Mouse (Mus musculus) fat pad, adult 2 months (tissue): Measurements from ENCODE around the gene Gm49396.

ENCODE experiments used
- DNase-seq: peaks from one replicate; pipeline ENCODE4 v3.0.0-alpha.2; 2011; ENCODE audit warnings: low read depth, low spot score; ENCODE audit errors: extremely low read depth

Gm49396 gene

DNA sequence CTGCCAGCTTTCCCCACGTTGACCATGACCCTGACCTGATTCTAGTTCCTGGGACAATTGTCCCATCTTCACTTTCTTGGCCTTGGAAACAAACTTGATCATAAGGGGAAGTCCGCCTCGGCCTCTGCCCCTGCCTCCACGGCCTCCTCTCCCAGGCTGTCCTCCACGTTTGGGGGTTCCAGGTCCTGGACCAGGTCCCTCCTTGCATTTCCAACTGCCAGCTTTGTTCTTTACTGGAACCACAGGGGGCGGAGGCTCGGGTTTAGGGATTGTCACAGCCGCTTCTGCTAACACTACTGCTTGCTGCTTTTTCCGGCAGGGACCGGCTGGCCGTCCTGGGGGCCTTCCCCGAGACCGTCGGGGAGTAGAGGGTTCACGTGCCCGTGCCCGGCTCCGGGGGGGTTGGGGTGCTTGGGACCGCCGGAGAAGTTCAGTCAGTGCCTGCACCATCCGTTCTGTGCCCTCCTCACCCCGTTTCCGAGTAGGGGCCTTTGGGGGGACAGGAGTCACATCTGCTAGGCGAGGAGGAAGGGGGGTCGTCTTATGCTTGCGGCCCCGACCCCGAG lies 23.4 kb downstream of the Gm49396 start:
- no peak for DNase-seq

DNA sequence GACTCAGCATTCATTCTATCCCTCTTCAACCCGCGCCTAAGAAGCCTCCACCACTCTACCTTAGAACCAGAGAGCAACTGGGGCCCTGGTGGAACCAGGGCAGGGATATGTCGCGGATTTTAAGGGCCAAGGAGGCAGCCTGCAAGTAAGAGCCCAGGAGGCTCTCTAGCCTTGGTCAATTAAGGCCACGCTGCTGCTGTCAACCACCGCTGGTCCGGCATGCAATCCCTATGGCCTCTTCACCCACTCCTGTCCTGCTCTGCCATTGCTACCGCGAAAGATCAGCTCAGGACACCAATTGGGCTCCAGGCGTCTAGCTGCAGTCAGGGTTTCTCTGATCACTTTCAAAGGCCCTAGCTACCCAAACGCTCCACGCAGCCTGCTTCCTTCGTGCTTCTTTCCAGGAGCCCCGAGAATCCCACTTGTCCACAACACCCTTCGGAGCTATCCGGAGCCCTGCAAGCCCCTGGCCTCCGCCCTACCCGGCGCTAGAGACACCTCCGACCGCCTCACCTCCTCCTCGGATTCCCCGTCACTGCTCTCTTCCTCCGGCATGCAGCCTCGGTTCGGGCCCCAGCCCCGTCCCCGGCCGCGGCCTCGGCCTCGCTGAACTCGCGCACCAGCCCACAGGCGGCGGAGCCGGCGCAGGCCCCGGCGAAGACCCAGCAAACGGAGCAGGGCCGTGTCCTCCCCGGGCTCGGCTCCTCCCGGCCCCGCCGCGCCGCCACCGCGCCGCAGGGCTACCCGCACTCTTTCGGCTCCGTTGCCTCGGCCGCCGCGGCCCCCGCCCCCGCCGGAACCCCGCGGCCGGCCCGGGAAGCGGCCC lies 24.9 kb downstream of the Gm49396 start:
- no peak for DNase-seq

DNA sequence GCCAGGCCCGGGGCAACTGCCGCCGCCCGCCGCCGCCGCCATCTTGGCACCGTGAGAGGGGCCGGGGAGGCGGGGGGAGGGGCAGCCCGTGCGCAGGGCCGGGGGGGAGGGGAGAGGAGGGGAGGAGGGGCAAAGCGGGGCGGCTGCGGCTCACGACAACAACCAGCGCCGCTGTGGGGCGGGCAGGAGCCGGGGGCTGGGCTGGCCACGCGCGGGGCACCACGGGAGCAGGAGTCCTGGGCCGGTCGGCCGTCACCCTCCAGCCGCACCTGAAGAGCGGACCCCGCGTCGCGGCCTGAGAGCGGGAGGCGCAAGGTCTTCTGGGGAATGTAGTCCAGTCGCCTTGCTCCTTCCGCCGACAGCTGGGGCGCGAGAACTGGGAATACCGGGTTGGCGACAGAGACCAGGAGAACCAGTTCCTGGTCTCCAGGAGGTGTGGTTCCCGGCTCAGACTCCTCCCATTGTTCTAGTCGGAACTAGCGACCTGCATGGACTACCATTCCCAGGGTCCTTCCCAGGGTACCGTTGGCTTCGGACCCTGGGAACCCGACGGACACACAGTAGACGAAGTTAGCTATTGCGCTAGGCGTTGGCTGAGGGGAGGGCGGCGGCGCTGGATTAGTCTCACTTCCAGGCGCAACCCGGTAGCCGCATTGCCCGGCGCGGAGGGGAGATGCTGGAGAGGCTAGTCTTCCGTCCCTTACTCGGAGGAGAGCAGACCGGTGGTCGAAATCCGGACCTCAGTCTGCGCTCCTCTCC lies 25.7 kb downstream of the Gm49396 start, which contains the start of gene Kmt2b:
Gene Kmt2b (minus strand): TSS at position 51 of the 759 bp plus-strand sequence.
- DNase-seq = peak; percentile 91

DNA sequence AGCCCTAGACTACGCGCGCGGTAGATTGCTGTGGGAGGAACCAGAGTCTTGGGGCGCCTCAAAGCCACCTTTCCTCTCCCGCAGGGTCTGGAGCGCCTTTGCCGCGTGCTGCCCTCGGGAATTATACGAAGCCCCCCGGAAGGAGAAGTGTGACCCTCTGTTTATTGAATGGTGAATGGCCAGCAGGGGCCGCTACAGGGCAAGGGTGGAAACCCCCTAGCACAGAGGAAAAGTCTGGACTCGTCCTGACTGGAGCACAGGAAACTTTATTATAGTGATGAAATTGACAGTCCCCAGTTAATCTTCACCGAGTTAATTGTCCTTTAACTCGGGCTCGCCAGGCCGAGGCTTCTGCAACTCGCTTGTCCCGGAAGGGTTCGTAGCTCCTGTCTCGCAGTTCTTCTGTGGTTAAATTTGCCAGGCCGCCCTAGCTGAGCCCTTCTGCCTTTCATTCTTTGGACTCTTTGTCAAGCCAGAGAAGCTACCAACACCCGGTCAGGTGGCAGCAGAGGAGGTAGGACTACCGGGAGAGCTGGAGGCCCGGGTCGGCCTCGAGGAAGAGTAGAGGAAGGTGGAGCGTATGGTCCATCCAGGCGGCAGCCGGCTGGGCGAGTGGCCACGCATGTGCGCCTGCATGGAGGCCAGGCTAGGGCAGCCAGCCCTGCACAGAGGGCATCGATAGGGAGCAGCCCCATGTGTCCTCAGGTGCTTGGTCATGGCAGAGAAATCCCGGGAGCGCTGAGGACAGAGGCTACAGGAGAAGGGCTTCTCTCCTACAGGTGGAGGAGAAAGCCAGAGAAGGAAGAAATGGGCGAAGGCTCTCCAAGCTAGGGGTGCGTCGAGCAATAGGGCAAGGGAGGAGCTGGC lies 26.5 kb downstream of the Gm49396 start:
- peak; percentile 33 for DNase-seq

DNA sequence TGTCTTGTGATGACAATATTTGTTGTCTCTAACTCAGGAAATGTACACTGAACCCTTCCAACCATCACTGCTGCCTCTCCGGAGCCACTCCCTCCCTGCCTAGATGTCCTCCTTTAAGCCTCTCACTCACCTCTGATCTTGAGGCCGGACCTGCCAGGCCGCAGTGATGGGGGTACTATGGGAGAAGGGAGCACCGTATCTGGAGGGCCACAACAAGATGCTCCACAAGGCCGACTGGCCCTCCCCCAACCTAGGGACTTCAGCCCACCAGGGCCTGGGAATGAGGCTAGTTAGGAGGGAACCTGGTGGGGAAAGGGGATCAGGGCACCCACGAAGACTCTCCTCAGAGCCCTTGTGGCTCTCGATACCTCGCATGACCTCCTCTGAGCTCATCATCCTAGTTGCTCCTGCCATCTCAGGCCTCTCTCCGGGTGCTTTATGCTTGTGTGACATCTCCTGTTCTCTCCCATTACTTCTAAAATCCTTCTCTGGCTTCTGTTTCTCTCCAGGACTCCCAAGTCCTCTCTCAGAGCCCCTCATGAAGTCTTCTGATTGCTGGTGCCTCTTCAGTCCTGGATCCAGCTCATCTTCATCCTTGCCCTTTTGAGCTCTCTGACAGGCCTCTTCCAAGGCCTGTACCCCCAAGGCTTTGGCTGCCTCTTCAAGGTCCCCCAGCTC lies 27.9 kb downstream of the Gm49396 start:
- DNase-seq = no peak

DNA sequence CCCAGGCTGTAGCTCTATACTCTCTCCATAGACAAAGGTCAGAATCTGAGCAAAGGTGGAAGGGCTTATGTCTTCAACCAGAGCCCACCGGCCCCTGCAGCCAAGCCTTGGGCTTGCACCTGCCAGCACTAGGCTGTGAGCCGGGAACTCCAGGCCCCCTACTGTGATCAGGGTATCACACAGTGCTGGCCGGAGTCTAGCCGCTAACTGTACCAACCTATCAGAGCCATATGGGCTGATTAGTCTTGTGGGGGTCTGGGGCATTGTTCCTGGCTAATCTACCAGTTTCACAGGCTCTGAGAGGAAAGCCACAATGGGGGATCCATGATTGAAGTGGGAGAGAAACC lies 28.4 kb downstream of the Gm49396 start:
- DNase-seq = no peak

DNA sequence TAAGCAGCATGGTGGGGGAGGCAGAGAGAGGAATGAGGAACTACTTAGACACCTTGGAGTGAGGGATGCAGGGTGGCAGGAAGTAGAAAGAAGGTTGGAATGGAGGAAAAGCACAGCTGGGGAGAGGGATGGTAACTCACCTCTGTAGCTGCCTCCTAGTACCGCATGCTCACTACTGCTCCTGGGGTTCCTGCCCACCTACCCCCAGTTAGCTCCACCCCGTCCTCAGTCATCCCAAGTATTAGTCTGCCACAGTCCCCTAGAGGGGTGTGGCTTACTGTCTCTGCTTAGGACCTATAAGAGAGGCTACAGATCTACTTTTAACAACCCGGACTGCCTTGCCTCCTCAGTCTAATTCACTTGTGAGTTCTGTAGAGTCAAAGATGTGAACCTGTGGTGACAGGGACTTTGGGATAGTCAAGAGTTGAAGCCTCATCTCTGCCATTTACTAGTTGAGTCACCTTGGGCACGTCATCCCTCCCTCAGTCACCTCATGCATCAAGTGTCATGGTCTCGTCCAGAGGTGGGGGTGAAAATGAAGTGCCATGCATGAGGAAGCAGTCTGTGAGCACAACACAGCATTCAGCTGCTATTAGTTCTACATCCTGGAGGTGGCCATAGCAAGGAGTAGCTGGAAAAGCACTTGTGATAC lies 29.8 kb downstream of the Gm49396 start:
- DNase-seq = no peak

DNA sequence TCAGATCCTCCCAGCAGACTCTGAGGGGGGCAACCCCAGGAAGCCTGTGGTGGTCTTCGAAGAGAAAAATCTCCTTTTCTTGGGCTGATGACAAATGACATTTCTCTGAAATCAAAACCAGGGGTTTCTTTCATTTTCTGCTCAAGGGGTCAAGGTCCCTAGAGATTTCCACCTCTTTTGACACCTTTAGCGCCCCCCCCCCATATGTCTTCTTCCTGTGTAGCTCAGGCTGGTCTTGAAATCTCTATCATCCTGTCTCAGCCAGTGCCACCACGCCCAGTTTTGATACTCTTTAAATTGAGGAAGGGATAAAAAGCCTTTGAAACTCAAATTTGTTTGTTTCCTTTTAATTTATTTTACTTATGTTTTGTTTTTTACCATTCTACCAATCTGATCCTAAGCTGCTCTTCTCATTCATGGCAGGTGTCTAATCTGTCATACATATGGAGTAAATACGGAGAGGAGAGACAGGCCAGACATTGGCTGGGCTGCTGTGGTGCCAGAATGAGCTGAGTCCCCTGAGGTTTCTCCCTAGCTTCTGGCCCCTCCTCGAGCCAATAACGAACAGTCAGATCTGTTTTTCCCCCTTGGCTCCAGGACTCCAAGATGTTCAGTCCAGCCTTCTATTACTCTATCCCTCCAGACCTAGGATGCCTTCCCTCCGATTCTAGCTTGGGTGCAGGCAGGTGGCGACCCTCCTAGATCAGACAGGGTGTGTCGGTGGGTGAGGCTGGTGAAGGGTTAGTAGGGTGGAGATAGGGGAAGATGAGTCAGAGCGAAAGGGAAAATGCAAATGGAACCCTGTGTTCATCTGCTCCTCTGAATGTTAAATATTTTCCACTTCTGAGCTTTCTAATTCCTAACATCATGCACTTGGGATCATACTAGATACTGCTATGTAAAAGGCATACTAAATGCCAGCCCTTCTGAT lies 30.7 kb downstream of the Gm49396 start:
- no peak for DNase-seq

DNA sequence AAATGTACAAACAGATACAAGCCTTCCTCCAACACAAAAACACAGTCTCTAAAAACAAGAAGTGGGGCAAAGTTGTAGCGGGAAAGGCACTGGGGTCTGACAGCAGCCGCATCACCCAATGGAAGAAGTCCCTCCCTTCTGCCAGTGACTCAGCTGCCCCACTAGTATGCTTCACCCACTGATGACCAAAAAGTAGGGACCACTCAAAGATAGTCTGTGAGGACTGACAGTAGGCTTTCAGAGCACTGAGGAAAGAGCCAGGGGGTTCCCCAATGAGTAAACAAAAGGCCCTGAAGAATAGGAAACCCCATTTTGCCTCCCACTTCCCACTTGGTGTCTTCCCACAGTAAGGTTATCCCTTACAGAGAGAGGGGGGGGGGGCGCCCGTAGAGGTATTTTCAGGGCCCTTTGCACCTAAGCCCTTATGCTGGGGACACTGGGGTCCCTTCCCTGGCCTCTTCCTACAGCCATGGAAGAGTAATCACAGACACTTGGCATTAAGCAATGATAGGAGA lies 31.4 kb downstream of the Gm49396 start:
- DNase-seq = no peak

DNA sequence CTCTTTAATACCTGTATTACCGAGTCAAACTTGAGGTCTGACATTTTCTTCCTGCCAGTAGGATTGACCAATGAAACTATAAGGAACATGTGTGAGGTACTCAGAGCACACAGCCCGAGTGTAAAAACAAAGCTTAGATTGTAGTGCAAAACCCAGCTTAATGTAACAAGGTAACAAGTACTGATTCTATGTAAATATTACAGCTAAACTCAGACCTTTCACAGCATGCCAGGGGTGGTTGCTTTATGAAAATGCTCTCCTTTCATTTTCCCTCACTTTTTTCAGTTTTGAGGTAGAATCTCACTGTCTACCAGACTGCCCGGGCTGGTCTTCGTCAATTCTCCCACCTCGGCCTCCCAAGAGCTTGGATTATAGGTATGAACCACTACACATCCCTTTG lies 32.9 kb downstream of the Gm49396 start:
- DNase-seq = no peak

DNA sequence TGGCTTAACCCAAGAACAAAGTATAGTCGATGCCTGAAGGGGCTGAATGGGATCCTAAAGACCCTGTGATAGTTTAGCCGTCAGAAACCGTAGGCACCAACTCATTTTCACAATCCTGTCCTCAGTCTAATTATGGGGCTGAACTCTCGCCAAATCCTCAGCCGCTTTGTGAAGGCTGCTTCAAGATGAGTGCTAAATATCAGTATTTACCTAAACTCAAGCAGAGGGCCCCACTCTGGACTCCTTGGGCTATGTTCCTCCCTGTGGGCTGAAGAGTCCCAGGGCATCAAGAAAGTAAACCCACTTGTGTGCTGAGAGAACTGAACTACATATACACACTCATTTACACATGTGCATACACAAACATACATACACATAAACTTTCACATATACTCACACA lies 33.7 kb downstream of the Gm49396 start:
- no peak for DNase-seq

DNA sequence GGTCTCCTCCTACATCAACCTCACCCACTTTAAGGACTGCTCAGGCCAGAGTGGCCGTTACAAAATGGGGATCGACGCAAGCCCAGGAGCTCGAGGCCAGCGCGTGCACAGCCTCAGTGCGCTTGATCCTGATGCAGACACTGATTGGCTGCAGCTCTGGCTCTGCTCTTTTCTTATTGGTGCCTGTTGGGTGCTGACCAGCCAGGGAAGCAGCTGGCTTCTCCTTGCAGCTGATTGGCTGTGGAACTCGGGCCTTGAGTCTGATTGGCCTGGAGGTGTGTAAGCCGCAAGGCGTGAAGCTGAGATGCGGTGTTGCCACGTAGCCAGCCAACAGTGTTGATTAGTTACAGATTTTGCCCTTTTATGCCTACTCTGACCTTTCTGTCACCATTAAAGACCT lies 35.6 kb downstream of the Gm49396 start, which contains the start of gene Zbtb32:
Gene Zbtb32 (minus strand): TSS at position 124 of the 400 bp plus-strand sequence.
- DNase-seq = no peak

DNA sequence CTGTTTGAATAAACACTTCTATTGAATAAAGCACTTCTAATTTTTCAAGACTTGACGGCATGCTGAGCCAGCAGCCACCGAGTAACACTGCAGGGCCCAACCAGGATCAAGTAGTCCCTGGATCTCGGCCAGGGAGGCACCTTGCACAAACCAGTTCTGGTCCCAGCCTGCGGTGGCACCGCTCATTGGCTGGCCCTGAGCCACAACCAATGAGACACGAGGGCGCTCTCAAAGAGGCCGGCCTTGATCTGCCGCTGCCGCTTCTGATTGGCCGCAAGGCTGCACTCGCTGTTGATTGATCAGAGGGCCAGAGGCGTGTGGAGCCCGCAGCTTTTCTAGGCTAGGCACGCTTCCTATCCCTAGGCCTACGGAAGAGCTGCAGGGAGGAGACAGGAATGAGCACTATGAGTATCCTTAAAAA lies 36.8 kb downstream of the Gm49396 start:
- peak; percentile 74 for DNase-seq

DNA sequence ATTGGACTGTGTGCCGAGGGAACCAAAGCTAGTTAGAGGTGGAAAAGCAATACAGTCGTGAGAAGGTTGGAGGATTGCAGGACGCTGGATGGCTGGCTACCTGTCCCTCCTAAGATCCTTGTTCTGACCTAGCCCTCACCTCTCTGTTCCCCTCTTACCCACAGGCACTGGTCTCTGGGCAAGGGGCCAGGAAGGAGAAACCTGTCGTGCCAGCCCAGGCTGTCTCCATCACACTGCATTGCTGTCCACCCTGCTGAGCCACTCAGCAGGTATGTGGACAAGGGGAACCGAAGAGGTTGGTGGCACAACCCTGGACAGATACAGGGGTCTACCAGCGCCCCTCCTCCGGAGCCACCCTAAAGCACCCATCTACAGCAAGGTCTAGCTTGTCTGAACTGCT lies 37.5 kb downstream of the Gm49396 start:
- DNase-seq = peak; percentile 46

DNA sequence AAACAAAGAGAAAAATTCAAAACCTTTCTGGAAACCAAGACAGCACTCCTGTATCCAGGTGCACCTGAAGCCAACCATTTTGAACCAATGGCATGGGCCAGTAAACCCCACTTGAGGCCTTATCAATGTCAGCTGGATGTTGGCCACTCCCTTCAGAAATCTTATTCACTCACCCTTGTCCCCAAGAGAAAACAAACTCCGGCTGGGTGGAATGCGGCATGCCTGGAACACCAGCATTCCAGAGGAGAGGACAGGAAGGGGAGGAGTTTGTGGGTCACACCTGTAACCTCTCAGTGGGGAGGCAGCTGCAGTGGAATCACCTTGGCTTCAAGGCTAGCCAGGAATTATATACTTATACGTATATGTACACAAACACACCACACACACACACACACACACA lies 39.4 kb downstream of the Gm49396 start:
- DNase-seq = no peak

DNA sequence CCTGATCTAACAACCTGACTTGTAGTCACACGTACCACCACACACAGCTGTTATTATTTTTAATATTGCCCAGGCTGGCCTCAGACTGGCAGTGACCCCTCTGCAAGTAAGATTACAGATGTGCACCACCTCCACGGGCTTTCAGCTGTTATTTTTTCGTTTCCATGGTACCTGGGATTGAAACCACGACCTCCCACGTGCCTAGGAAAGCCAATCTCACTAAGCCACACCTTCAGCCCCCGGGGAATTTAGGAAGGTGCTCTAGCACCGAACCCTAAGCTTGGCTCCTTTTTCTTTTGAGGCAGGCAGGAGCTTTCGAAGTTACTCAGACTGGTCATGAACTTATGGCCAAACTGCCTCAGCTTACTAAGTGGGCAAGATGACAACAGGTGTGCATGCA lies 41.3 kb downstream of the Gm49396 start:
- DNase-seq = no peak

DNA sequence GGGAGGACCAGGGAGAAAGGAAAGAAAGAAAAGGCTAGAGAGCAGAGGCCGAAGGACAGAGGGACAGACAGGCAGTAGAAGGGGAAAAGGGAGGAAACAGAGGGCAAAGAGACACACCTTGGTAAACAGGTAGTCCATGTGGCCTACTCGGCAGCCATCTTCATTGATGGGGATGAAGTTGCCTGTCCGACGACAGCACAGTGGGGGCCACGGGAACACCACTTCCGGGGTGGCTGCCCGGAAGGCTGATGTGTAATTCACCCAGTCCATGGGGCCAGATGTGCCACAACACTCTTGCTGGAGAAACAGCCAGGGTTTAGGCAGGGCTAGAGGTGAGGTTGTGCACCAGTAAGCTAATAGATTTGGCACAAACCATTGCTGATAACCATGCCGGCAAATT lies 41.8 kb downstream of the Gm49396 start:
- no peak for DNase-seq

DNA sequence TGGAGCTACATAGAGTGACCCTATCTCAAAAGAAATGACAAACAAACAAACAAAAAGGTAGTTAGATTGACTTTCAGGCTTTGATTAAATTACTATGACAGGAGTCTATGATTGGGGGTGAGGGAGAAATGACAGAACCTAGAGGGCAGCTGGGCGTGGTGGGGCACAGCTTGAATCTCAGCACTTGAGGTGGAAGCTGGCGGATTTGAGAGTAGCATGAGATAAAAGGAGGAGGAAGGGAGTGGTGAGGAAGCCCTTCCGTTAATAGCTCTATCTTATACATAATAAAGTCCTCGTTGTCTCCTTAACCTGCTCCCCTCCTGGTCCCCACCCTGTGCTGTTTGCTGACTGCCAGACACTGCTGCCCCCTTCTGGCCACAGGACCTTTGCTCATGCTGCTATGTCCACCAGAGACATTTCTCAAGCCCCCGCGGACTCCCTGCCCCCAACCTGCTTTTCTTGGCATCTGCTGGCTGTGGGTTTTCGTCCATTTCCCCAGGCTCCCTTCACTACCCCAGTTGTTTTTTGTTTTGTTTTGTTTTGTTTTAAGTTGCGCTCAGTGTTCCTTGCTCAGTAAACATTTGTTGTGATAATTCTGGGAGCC lies 44.7 kb downstream of the Gm49396 start:
- no peak for DNase-seq
